Mouse (Mus musculus) heart, embryonic 11.5 days (tissue): Measurements from ENCODE around the gene Sp1. TPM values are rescaled to one million over a fixed set of nuclear protein-coding genes. Genes with fewer than 3 reads are reported as not detected.

ENCODE experiments used
- ATAC-seq: fragments of 200-750 bp; cut with Nextera tagmentation; replicated peaks from 2 replicates; pipeline ENCODE4 v1.8.0; 2017; ENCODE audit warnings: moderate library complexity; ENCODE audit not compliant: insufficient number of reproducible peaks, low FRiP score, low TSS enrichment
- H3K27ac ChIP-seq: fragments of 300-500 bp; sonication (generic); 2 replicates; pipeline ENCODE4 v1.5.1; 2014; ENCODE audit warnings: mild to moderate bottlenecking, low read depth, low read length
- H3K27me3 ChIP-seq: fragments of 300-500 bp; sonication (generic); 2 replicates; pipeline ENCODE4 v1.6.1; 2014; ENCODE audit warnings: mild to moderate bottlenecking, low read length, mixed read lengths; ENCODE audit not compliant: control insufficient read depth, insufficient read depth
- H3K36me3 ChIP-seq: fragments of 300-500 bp; sonication (generic); 2 replicates; pipeline ENCODE4 v1.6.1; 2014; ENCODE audit warnings: mild to moderate bottlenecking, low read length, moderate library complexity, mixed read lengths; ENCODE audit not compliant: control insufficient read depth, insufficient read depth
- H3K4me1 ChIP-seq: fragments of 300-500 bp; sonication (generic); 2 replicates; pipeline ENCODE4 v1.6.1; 2014; ENCODE audit warnings: low read length; ENCODE audit not compliant: control insufficient read depth, insufficient read depth
- H3K4me2 ChIP-seq: fragments of 300-500 bp; sonication (generic); 2 replicates; pipeline ENCODE4 v1.6.1; 2014; ENCODE audit warnings: mild to moderate bottlenecking, moderate library complexity
- H3K4me3 ChIP-seq: fragments of 300-500 bp; sonication (generic); 2 replicates; pipeline ENCODE4 v1.5.1; 2014; ENCODE audit warnings: low read depth, low read length
- H3K9ac ChIP-seq: fragments of 300-500 bp; sonication (generic); 2 replicates; pipeline ENCODE4 v1.6.1; 2014; ENCODE audit warnings: mild to moderate bottlenecking, low read depth, low read length, moderate library complexity
- H3K9me3 ChIP-seq: fragments of 300-500 bp; sonication (generic); replicated peaks from 2 replicates; pipeline ENCODE4 v1.6.1; 2016; ENCODE audit warnings: low read length; ENCODE audit not compliant: control insufficient read depth
- WGBS: fragments of 180-500 bp; shearing (Covaris S2); extraction: QIAGEN DNeasy Blood & Tissue Kit; methylation state at CpG from one replicate; pipeline ENCODE4 v1.1.7; 2014; ENCODE audit not compliant: insufficient replicate concordance; 5-methylcytosine and 5-hydroxymethylcytosine counted together
- polyA plus RNA-seq: library from polyadenylated mRNA; unstranded; fragments of >200 nt; fragmentation: Nextera tagmentation; extraction: Ambion mirVana; gene quantifications from 2 replicates; pipeline ENCODE4 v1.2.1, GENCODE M21; 2014

Gene Sp1
- polyA plus RNA-seq, 1 experiment from 2014 or later, result 7.5 TPM

GRCm38 (mm10) chr15:102392520-102392919 is 13.4 kb upstream of the Sp1 start:
- no peaks in the 10 kb centered on the region for H3K9me3 ChIP-seq
- H3K36me3 ChIP-seq, result no peaks in the 10 kb centered on the region
- H3K4me3 ChIP-seq, result no peak overlapping the region
- ATAC-seq, result no peak
- WGBS, result 24% methylated on average over 2 of the region's 2 CpGs
- no peak overlapping the region for H3K9ac ChIP-seq
- H3K27ac ChIP-seq, result peak overlapping the region; percentile 62
- H3K27me3 ChIP-seq, result no peaks in the 10 kb centered on the region
- H3K4me1 ChIP-seq, result peaks cover 6% of the 10 kb centered on the region
- no peak overlapping the region for H3K4me2 ChIP-seq

DNA sequence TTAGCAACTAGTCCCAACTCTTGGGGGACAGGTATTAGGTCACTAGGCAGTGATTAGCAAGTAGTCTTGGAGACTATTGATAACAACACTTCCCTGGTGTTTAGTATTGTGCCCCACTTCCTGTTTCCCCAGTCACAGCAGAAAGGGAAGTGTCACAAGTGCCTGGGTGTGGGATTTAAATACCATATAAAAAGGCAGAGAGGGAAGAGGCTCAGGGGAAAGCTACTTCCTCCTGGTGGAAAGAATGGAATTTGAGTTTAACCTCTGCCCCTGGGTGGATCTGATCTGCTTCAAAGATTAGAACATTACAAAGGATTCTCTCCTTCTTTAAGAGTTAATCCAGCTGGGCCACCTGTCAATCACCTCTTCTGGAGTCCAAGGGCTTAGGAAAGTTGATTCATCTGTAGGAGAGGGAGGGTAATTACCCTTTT is 12.3 kb upstream of the Sp1 start:
- H3K27me3 ChIP-seq, result no peaks in the 10 kb centered on the region
- H3K9ac ChIP-seq, result no peak overlapping the region
- H3K4me3 ChIP-seq, result no peak overlapping the region
- no peaks in the 10 kb centered on the region for H3K9me3 ChIP-seq
- peak overlapping the region; percentile 62 for H3K27ac ChIP-seq
- no peaks in the 10 kb centered on the region for H3K36me3 ChIP-seq
- no peak for ATAC-seq
- peaks cover 8% of the 10 kb centered on the region for H3K4me1 ChIP-seq
- no peak overlapping the region for H3K4me2 ChIP-seq

DNA sequence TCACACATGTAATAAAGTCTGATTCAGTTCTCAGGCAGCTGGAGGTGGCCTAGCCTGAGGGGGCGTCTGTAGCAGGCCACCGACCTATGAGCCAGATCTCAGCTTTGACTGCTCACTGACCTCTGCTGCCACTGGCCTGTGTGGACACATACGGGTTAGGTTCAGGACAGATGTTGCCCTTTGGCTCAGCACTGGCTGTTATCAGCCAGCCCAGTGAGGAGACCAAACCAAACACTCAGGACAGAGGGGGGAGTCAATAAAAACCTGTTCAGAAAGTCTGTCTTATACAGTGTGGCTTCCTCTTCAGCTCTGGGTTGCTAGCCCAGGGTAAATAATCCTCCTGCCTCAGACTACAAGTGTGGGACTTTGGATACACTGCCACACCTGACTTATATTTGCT is 10.9 kb upstream of the Sp1 start:
- Histone ChIP-seq H3K4me2 (peak overlapping the region; percentile 8; the same call in 1 of the 2 replicates), H3K9ac (0 out of 2 replicates have a peak overlapping the region, but pooled peaks have one; percentile 16), H3K27ac (peak overlapping the region; percentile 64), H3K9me3 (no peaks in the 10 kb centered on the region), H3K4me3 (no peak overlapping the region), H3K36me3 (no peaks in the 10 kb centered on the region), H3K27me3 (no peaks in the 10 kb centered on the region), H3K4me1 (peaks cover 14% of the 10 kb centered on the region)
- 5% methylated on average over 3 of the region's 3 CpGs for WGBS
- peak; percentile 74 for ATAC-seq

- peak overlapping the region; percentile 75 for H3K4me2 ChIP-seq
- H3K27ac ChIP-seq, result peak overlapping the region; percentile 93
- no peaks in the 10 kb centered on the region for H3K9me3 ChIP-seq
- ATAC-seq, result no peak
- 19% methylated on average over 5 of the region's 5 CpGs for WGBS
- peak overlapping the region; percentile 55; the same call in 1 of the 2 replicates for H3K4me3 ChIP-seq
- H3K4me1 ChIP-seq, result peaks cover 14% of the 10 kb centered on the region
- H3K9ac ChIP-seq, result no peak overlapping the region
- no peaks in the 10 kb centered on the region for H3K27me3 ChIP-seq
- no peaks in the 10 kb centered on the region for H3K36me3 ChIP-seq
Measured at GRCm38 (mm10) chr15:102398629-102399028, 7.3 kb upstream of the Sp1 start.

- H3K27ac ChIP-seq, result peak overlapping the region; percentile 93
- 3% methylated on average over 34 of the region's 34 CpGs for WGBS
- no peaks in the 10 kb centered on the region for H3K36me3 ChIP-seq
- H3K4me3 ChIP-seq, result peak overlapping the region; percentile 55
- peak overlapping the region; percentile 79 for H3K9ac ChIP-seq
- peak overlapping the region; percentile 75 for H3K4me2 ChIP-seq
- H3K9me3 ChIP-seq, result no peaks in the 10 kb centered on the region
- peaks cover 14% of the 10 kb centered on the region for H3K4me1 ChIP-seq
- peak; percentile 86 for ATAC-seq
- H3K27me3 ChIP-seq, result no peaks in the 10 kb centered on the region
Measured at GRCm38 (mm10) chr15:102399229-102400221, 6.4 kb upstream of the Sp1 start.

GRCm38 (mm10) chr15:102400476-102401045 is 5.4 kb upstream of the Sp1 start:
- 74% methylated on average over 10 of the region's 10 CpGs for WGBS
- Histone ChIP-seq H3K27me3 (no peaks in the 10 kb centered on the region), H3K9ac (no peak overlapping the region), H3K4me3 (no peak overlapping the region), H3K27ac (peak overlapping the region; percentile 1; the same call in 1 of the 2 replicates), H3K4me2 (no peak overlapping the region; the same call in 1 of the 2 replicates), H3K36me3 (no peaks in the 10 kb centered on the region), H3K4me1 (peaks cover 7% of the 10 kb centered on the region), H3K9me3 (no peaks in the 10 kb centered on the region)
- no peak for ATAC-seq

GRCm38 (mm10) chr15:102401278-102401677 is 4.7 kb upstream of the Sp1 start:
- ATAC-seq, result no peak
- H3K4me3 ChIP-seq, result no peak overlapping the region
- no peak overlapping the region for H3K4me2 ChIP-seq
- 44% methylated on average over 2 of the region's 2 CpGs for WGBS
- H3K4me1 ChIP-seq, result peaks cover 7% of the 10 kb centered on the region
- no peaks in the 10 kb centered on the region for H3K27me3 ChIP-seq
- no peak overlapping the region for H3K9ac ChIP-seq
- H3K36me3 ChIP-seq, result no peaks in the 10 kb centered on the region
- H3K27ac ChIP-seq, result peak overlapping the region; percentile 1; the same call in 1 of the 2 replicates
- no peaks in the 10 kb centered on the region for H3K9me3 ChIP-seq

DNA sequence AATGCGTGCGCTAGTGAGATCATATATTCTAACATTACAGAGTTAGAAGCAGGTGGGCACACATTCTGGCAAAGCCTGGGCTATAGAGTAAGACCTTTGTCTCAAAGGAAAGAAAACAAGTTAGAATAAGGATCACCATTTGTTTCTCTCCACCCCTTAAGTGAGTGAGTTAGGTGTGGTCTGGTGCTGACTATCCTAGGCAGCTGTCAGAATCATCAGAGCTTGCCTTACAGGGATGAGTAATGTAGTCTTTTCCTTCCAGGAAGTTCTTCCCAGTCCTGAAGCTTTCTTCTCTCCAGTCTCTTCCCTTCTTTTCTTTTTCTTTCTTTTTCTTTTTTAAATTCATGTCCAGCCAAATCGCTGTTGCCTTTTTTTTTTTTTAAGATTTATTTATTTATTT is 3.7 kb upstream of the Sp1 start:
- Histone ChIP-seq H3K36me3 (no peaks in the 10 kb centered on the region), H3K9ac (no peak overlapping the region), H3K27me3 (no peaks in the 10 kb centered on the region), H3K9me3 (no peaks in the 10 kb centered on the region), H3K4me2 (no peak overlapping the region), H3K4me3 (no peak overlapping the region), H3K27ac (no peak overlapping the region), H3K4me1 (peaks cover 7% of the 10 kb centered on the region)
- WGBS, result 97% methylated on average over 3 of the region's 3 CpGs
- ATAC-seq, result no peak
